Mouse (Mus musculus): ENCODE data around the gene Syt2.

Syt2 gene

GRCm38 (mm10) chr1:134772821-134773220 is 126.3 kb downstream of the Syt2 start:
- no peak for DNase-seq (ENCODE audit: low spot score in 2 of 2)

DNA sequence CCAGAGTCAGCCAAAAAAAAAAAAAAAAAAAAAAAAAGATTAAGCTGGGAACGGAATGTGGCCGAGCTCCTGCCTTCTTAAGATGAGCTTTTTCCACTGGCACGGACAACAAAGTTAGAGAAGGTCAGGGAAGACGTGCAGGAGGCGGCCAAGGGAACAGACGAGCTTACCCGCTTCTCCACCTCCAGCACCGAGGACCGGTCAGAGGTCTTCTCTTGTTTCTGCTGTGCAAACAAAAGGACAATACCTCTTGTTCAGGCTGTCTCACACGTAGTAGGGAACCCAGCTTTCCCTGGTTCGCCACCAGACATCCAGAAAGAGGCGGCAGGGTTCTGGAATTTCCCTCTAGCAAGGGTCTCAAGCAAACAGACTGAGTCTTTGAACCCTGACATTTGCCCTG is 126.8 kb downstream of the Syt2 start:
- peak in 1 of 2 experiments; percentile 56 for DNase-seq (ENCODE audit: low spot score in 2 of 2)

- DNase-seq (ENCODE audit: low spot score in 2 of 2): no peak
Measured at GRCm38 (mm10) chr1:134774247-134774646, 127.8 kb downstream of the Syt2 start.

GRCm38 (mm10) chr1:134774728-134775287 is 128.3 kb downstream of the Syt2 start:
- DNase-seq (ENCODE audit: low spot score in 2 of 2): peak in 1 of 2 experiments; percentile 54

GRCm38 (mm10) chr1:134775631-134776030 is 129.2 kb downstream of the Syt2 start:
- no peak for DNase-seq (ENCODE audit: low spot score in 2 of 2)

GRCm38 (mm10) chr1:134777201-134777885 is 130.9 kb downstream of the Syt2 start:
- DNase-seq (ENCODE audit: low spot score in 2 of 2): no peak

DNA sequence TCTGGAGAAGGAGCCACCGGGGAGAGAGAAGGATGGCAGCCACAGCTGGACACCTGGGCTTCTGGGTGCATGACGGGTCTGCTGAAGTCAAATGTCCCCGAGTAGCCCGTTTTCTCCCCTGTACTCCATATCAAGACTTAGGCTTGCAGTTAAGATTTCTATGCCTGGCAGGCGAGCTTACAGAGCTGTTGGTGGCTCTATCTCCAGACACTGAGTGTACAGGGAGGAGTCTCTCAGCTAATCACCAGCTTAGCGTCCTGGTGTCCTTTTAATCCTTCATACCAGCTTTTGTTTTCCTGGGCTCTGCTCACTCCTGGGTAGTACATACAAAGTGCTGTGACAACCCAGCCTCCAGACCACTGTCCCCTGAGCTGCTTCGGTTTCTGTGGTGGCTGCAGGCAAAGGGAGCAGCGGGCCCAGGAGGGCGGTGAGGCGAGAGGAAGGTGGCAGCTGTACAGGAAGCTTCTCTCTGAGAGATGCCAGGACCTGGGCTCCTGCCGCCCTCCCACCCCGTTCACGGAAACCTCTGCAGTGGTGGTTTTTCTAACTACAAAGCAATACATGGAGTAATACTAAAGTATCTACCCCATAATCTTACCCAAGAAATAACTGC is 131.6 kb downstream of the Syt2 start:
- no peak for DNase-seq (ENCODE audit: low spot score in 2 of 2)

- no peak for DNase-seq (ENCODE audit: low spot score in 2 of 2)
Measured at GRCm38 (mm10) chr1:134782797-134783196, 136.3 kb downstream of the Syt2 start.

GRCm38 (mm10) chr1:134783958-134784357 is 137.5 kb downstream of the Syt2 start:
- DNase-seq (ENCODE audit: low spot score in 2 of 2): no peak

GRCm38 (mm10) chr1:134784481-134784880 is 138.0 kb downstream of the Syt2 start:
- no peak for DNase-seq (ENCODE audit: low spot score in 2 of 2)

- no peak for DNase-seq (ENCODE audit: low spot score in 2 of 2)
Measured at GRCm38 (mm10) chr1:134784911-134785310, 138.4 kb downstream of the Syt2 start.

DNA sequence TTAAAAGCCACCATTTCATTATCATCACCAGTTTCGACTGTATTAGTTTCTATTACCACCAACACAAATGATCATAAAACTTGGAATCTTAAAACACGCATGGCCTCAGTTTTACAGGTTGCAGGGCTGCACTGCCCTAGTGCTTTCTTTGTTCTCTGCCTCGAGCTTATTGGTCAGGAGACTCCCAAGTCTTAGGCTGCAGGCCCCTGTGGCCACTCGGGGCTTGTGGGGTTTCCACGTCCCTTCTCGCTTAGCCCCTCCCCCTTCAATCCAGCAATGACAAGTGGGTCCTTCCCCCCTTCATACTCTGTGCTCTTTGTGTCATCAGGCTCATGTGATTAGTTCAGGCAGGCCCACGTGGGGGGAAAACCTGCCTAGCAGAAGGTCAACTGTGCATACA is 141.6 kb downstream of the Syt2 start:
- DNase-seq (ENCODE audit: low spot score in 2 of 2): no peak

- no peak for DNase-seq (ENCODE audit: low spot score in 2 of 2)
Measured at GRCm38 (mm10) chr1:134790716-134791439, 144.4 kb downstream of the Syt2 start.

DNA sequence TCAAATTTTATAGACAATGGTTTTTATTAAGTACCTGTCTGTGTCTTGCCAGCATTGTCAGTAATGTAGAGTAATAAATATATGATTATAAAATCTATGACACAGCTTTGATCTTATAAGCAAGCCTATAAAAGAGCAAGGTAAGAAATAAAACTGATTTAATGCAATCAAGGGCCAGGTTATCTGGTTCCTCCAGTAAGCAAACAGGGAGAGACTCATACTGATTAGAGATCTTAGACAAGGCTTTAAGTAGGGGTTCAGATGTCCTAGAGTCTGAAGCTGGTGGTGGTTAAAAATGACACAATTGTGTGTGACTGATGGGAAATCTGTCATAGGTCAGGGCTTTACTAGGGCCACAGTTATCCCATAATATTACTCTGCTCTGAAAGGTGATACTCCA is 145.0 kb downstream of the Syt2 start:
- no peak for DNase-seq (ENCODE audit: low spot score in 2 of 2)

DNA sequence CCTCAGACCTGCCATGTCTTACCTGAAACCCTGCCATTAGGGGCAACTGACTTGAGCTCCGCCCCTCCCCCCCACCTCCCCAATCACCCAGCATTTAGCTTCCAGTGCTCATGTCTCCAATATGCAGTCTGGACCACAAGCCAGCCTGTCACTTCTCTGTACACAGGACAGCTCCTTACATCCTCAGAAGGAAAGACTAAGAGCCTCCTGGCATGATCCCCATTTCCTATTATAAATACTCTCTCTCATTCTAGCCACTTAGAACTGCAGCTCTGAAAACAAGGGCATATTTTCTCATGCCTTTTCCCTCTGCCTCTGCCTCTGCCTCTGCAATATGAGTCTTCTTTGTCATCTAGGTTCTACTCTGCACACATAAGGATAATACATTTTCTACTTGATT is 149.6 kb downstream of the Syt2 start:
- no peak for DNase-seq (ENCODE audit: low spot score in 2 of 2)

DNA sequence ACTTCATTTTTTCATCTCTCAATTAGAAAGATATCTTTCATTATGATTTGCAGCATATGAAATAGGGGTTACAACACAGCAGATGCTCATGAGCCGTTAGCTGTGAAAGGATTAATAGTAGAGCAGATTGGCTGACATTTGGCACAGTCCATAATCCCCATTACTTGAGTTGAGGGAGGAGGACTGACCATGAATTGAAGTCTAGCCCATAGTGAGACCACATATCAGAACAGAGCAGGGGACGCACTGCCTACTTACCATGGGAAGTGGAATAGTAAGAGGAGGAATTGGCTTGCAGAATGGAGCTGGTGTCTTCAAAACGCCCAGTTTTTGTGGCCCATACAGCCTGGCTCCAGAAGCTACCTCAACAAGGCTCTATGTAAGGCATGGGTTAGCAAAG is 150.1 kb downstream of the Syt2 start:
- DNase-seq (ENCODE audit: low spot score in 2 of 2): no peak

GRCm38 (mm10) chr1:134801758-134802157 is 155.3 kb downstream of the Syt2 start:
- no peak for DNase-seq (ENCODE audit: low spot score in 2 of 2)

- DNase-seq (ENCODE audit: low spot score in 2 of 2): peak; percentile 65 to 70
Measured at GRCm38 (mm10) chr1:134803286-134804117, 157.0 kb downstream of the Syt2 start.

DNA sequence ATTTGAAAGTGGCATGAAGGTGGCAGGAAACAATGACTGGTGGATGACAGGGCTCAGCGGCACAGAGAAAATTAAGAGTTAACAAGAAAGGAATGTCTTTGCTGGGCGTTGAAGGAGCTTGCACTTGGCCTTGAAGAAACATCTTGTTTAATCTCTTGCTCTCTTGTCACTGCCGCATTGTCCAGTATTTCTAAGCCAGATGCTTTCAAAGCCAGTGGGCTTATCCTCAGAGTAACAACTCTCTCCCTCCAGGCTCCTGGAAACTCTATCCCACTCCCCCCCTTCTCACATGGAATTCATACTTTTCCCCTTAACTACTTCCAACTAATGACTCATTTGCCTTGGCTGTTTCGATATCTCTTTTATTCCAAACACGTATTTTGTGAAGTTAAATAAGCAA is 157.9 kb downstream of the Syt2 start:
- DNase-seq (ENCODE audit: low spot score in 2 of 2): peak in 1 of 2 experiments; percentile 45

- DNase-seq (ENCODE audit: low spot score in 2 of 2): no peak
Measured at GRCm38 (mm10) chr1:134805471-134805870, 159.0 kb downstream of the Syt2 start.
